Mouse (Mus musculus): ENCODE data around the gene Ppp1ca. TPM values are rescaled to one million over a fixed set of nuclear protein-coding genes. Genes with fewer than 3 reads are reported as not detected.

Ppp1ca gene
- polyA plus RNA-seq, 1 experiment, result 331 TPM

DNA sequence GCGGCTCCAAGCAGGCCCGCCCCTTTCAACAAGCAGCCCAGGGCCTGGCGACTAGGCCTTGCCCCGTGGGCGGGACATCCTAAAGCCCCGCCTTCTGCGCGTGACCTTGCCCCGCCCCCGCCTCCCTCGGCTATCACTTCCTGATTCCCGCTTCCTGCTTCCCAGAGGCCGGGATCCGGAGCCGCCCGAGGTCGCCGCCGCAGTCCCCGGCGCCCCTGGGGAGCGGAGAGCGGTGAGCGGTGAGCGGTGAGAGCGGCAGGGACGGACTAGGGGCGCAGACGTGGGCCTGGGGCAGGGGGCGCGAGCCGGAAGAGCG is 43.4 kb upstream of the Ppp1ca start, which contains the start of gene Coro1b:
Gene Coro1b, plus strand, starts transcription at position 129 of the 316 bp plus-strand sequence.
- peak within 1 kb of the TSS; percentile 67 for H3K27ac ChIP-seq (ENCODE audit: insufficient read depth, low read depth, low read length)
- H3K4me1 ChIP-seq (ENCODE audit: control insufficient read depth, insufficient read depth, low read length), result peaks cover 51% of the 10 kb centered on the region
- peak within 1 kb of the TSS; percentile 60 for H3K4me3 ChIP-seq (ENCODE audit: insufficient read depth, low read length)
- TF ChIP-seq CTCF (IDR thresholded peaks at IDR 0.05; ENCODE audit: low read depth, low read length), result no peak
- TF ChIP-seq POLR2A (IDR thresholded peaks at IDR 0.05; ENCODE audit: borderline replicate concordance, low read depth, low read length), result no peak

DNA sequence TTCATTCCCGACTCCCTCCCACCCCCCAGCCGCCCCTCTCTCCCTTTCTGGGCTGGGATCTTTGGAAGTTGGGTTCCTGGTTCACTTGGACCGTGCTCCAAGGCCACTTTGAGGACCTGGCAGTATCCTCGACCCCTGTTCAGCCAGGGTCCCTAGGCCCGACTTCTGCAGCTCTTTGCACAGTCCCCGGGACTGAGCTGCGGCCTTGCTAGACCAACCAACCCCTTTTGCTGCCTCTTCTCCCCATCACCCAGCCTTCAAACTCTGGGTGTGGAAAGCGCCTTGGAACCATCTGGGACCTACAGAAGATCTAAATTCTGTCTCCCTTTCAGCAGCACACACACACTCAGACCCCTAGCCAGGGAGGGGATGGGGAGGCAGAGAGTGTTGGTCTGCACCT is 43.0 kb upstream of the Ppp1ca start:
- peak overlapping the region; percentile 60 for H3K4me3 ChIP-seq (ENCODE audit: insufficient read depth, low read length)
- H3K27ac ChIP-seq (ENCODE audit: insufficient read depth, low read depth, low read length), result peak overlapping the region; percentile 57
- TF ChIP-seq POLR2A (IDR thresholded peaks at IDR 0.05; ENCODE audit: borderline replicate concordance, low read depth, low read length) (no peak), CTCF (IDR thresholded peaks at IDR 0.05; ENCODE audit: low read depth, low read length) (no peak)
- peaks cover 47% of the 10 kb centered on the region for H3K4me1 ChIP-seq (ENCODE audit: control insufficient read depth, insufficient read depth, low read length)

DNA sequence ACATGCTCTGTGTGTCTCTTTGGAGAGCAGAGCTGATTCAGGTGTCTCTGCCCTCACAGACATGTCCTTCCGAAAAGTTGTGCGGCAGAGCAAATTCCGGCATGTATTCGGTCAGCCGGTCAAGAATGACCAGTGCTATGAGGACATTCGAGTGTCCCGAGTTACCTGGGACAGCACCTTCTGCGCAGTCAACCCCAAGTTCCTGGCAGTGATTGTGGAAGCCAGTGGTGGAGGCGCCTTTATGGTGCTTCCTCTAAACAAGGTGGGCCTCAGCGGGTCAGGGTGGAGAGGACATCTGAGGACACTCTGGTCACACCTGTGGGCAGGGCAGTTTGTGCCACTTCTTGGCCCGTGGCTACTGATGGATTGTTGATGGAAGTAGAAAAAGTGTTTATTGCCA is 42.6 kb upstream of the Ppp1ca start:
- Histone ChIP-seq H3K4me1 (ENCODE audit: control insufficient read depth, insufficient read depth, low read length) (peaks cover 43% of the 10 kb centered on the region), H3K27ac (ENCODE audit: insufficient read depth, low read depth, low read length) (no peak overlapping the region), H3K4me3 (ENCODE audit: insufficient read depth, low read length) (peak overlapping the region; percentile 60)
- no peak for TF ChIP-seq CTCF (IDR thresholded peaks at IDR 0.05; ENCODE audit: low read depth, low read length)
- no peak for TF ChIP-seq POLR2A (IDR thresholded peaks at IDR 0.05; ENCODE audit: borderline replicate concordance, low read depth, low read length)

DNA sequence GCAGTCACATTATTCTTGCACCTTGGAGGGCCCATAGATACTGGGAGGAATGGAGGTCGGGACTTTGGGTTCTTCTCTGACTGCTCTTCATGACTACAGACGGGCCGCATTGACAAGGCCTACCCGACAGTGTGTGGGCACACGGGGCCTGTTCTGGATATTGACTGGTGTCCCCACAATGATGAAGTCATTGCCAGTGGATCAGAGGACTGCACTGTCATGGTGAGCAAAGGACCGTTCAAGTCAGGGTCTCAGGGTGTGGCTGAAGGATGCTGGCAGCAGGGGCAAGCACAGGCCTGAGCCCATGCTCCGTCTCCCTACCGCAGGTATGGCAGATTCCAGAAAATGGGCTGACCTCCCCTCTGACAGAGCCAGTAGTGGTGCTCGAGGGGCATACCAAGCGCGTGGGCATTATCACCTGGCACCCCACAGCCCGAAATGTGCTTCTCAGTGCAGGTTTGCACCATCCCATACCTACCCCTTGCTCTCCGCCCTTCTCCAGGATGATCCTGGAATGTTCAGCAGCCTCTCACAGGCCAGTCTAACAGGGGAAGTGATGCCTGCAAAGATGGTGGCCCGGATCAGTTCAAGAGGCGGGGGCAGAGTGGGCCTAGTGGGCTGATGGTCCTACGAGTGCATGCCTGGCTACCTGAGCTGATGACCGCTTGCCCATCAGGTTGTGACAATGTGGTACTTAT is 42.0 kb upstream of the Ppp1ca start:
- peaks cover 37% of the 10 kb centered on the region for H3K4me1 ChIP-seq (ENCODE audit: control insufficient read depth, insufficient read depth, low read length)
- H3K4me3 ChIP-seq (ENCODE audit: insufficient read depth, low read length), result peak overlapping the region; percentile 60
- TF ChIP-seq CTCF (IDR thresholded peaks at IDR 0.05; ENCODE audit: low read depth, low read length) (no peak), POLR2A (IDR thresholded peaks at IDR 0.05; ENCODE audit: borderline replicate concordance, low read depth, low read length) (no peak)
- no peak overlapping the region for H3K27ac ChIP-seq (ENCODE audit: insufficient read depth, low read depth, low read length)

DNA sequence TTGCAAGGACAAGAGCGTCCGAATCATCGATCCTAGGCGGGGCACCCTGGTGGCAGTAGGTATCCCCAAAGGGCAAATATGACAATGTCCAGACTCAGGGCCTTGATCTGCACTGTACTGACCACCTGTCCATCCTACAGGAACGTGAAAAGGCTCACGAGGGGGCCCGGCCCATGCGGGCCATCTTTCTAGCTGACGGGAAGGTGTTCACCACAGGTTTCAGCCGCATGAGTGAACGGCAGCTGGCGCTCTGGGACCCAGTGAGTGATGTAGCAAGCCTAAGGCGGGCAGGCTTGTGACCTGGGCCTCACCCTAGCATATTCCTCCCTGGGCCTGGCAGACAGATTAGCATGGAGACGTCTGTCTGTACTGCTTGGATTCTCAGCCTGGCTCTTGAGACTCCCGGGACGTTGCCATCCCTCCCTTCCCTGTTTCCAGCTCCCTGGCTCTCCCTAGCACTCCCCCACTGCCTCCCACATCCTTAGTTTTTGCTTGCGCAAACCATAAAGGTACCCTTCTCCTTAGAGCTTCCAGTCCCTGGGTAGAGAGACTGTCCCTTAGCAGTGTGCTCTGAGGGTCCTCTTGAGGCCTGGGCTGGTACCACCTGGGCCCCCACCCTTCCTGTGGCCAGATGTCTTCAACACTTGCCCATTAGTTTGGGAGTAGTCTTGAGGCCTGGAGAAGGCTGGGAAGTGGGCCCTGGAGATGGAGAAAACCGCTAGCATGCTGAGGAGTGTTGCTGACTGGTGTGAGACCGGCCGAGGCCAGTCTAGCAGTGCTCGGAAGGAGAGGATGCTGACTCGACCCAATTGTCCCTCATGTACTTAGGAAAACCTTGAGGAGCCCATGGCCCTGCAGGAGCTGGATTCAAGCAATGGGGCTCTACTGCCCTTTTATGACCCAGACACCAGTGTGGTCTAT is 41.0 kb upstream of the Ppp1ca start:
- Histone ChIP-seq H3K4me3 (ENCODE audit: insufficient read depth, low read length) (no peak overlapping the region), H3K27ac (ENCODE audit: insufficient read depth, low read depth, low read length) (no peak overlapping the region)

DNA sequence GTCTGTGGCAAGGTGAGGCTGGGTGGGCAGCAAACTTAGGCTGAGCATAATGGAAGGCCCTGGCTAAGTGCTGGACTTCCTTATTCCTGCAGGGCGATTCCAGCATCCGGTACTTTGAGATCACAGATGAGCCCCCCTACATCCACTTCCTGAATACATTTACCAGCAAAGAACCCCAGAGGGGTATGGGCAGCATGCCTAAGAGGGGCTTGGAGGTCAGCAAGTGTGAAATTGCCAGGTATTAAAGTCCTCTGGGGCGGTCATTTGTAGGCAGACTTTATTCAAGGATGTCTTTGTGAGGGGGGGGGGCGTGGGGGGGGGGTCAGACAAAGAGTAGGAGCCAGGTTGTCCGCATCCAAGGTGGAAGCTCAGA is 40.4 kb upstream of the Ppp1ca start:
- H3K4me1 ChIP-seq (ENCODE audit: control insufficient read depth, insufficient read depth, low read length), result peaks cover 24% of the 10 kb centered on the region
- TF ChIP-seq CTCF (IDR thresholded peaks at IDR 0.05; ENCODE audit: low read depth, low read length) (no peak), POLR2A (IDR thresholded peaks at IDR 0.05; ENCODE audit: borderline replicate concordance, low read depth, low read length) (no peak)
- H3K4me3 ChIP-seq (ENCODE audit: insufficient read depth, low read length), result no peak overlapping the region
- H3K27ac ChIP-seq (ENCODE audit: insufficient read depth, low read depth, low read length), result no peak overlapping the region

More for the DNA sequence above, 41.0 kb upstream of the Ppp1ca start:
- peaks cover 29% of the 10 kb centered on the region for H3K4me1 ChIP-seq (ENCODE audit: control insufficient read depth, insufficient read depth, low read length)
- TF ChIP-seq POLR2A (IDR thresholded peaks at IDR 0.05; ENCODE audit: borderline replicate concordance, low read depth, low read length) (no peak), CTCF (IDR thresholded peaks at IDR 0.05; ENCODE audit: low read depth, low read length) (no peak)

DNA sequence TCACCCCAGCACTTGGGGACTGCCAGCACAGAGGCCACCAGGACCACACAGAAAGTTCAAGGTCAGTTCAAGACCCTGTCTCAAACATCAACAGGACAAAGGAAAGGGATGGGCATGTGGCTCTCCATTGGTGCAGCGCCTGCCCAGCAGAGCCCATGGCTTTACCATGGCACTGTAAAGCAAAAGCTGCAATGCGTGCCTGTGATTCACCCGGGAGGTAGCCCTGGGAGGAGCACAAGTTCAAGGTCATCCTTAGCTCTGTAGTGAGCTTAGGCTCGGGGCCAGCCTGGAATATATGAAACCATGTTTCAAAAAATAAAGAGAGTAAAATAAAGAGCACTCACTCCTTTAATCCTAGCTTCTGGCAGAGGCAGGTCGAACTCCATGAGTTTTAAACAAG is 40.0 kb upstream of the Ppp1ca start:
- Histone ChIP-seq H3K4me3 (ENCODE audit: insufficient read depth, low read length) (no peak overlapping the region), H3K27ac (ENCODE audit: insufficient read depth, low read depth, low read length) (no peak overlapping the region), H3K4me1 (ENCODE audit: control insufficient read depth, insufficient read depth, low read length) (peaks cover 20% of the 10 kb centered on the region)
- TF ChIP-seq POLR2A (IDR thresholded peaks at IDR 0.05; ENCODE audit: borderline replicate concordance, low read depth, low read length) (no peak), CTCF (IDR thresholded peaks at IDR 0.05; ENCODE audit: low read depth, low read length) (no peak)

- Histone ChIP-seq H3K4me1 (ENCODE audit: control insufficient read depth, insufficient read depth, low read length) (peaks cover 14% of the 10 kb centered on the region), H3K4me3 (ENCODE audit: insufficient read depth, low read length) (no peak overlapping the region), H3K27ac (ENCODE audit: insufficient read depth, low read depth, low read length) (no peak overlapping the region)
- TF ChIP-seq CTCF (IDR thresholded peaks at IDR 0.05; ENCODE audit: low read depth, low read length) (no peak), POLR2A (IDR thresholded peaks at IDR 0.05; ENCODE audit: borderline replicate concordance, low read depth, low read length) (no peak)
These were observed 39.2 kb upstream of the Ppp1ca start for GRCm38 (mm10) chr19:4152445-4153231.

DNA sequence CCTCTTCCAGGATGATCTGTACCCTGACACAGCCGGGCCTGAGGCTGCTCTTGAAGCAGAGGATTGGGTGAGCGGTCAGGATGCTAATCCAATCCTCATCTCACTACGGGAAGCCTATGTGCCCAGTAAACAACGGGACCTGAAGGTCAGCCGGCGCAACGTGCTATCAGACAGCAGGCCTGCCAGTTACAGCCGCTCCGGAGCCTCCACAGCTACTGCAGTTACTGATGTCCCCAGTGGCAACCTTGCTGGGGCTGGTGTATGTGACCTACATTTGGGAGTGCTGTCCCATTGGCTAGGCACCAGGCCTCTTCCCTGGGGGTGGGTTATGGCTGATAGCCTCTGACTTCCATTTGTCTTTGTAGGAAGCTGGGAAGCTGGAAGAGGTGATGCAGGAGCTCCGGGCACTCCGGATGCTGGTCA is 38.6 kb upstream of the Ppp1ca start, which contains the start of gene Ptprcap:
Gene Ptprcap, plus strand, starts transcription at position 373 of the 423 bp plus-strand sequence.
- Histone ChIP-seq H3K4me3 (ENCODE audit: insufficient read depth, low read length) (no peak within 1 kb of the TSS), H3K27ac (ENCODE audit: insufficient read depth, low read depth, low read length) (no peak within 1 kb of the TSS), H3K4me1 (ENCODE audit: control insufficient read depth, insufficient read depth, low read length) (peaks cover 8% of the 10 kb centered on the region)
- TF ChIP-seq CTCF (IDR thresholded peaks at IDR 0.05; ENCODE audit: low read depth, low read length) (no peak), POLR2A (IDR thresholded peaks at IDR 0.05; ENCODE audit: borderline replicate concordance, low read depth, low read length) (no peak)
